Mouse (Mus musculus) heart, embryonic 14.5 days (tissue): Measurements from ENCODE around the gene Maea. TPM values are rescaled to one million over a fixed set of nuclear protein-coding genes. Genes with fewer than 3 reads are reported as not detected.
A peak's percentile ranks its signal among the peaks of the same experiment; 100 is the strongest.

Experiments used
- ATAC-seq: fragments of 200-750 bp; cut with Nextera tagmentation; 2 replicates; pipeline ENCODE4 v1.8.0; 2017; ENCODE audit warnings: low read depth, moderate TSS enrichment; ENCODE audit not compliant: insufficient number of reproducible peaks, insufficient read depth, low FRiP score
- H3K27ac ChIP-seq, 2 experiments: fragments of 200-500 bp in 1 of 2; fragments of 300-500 bp in 1 of 2; sonication (generic) in 1 of 2; replicated peaks in 1 of 2; 2 replicates each; pipeline ENCODE4 v1.5.1; 2012 to 2014; ENCODE audit warnings: low read depth in 2 of 2, low read length in 2 of 2, control low read depth in 1 of 2, mild to moderate bottlenecking in 1 of 2, mixed read lengths in 1 of 2; ENCODE audit not compliant: control insufficient read depth in 1 of 2, insufficient read depth in 1 of 2
- H3K27me3 ChIP-seq: fragments of 300-500 bp; sonication (generic); 2 replicates; pipeline ENCODE4 v1.6.1; 2014; ENCODE audit warnings: mild to moderate bottlenecking, low read length, control low read depth; ENCODE audit not compliant: control insufficient read depth, insufficient read depth
- H3K36me3 ChIP-seq: fragments of 300-500 bp; sonication (generic); 2 replicates; pipeline ENCODE4 v1.6.1; 2014; ENCODE audit warnings: mild to moderate bottlenecking, control low read depth, low read length, mixed read lengths; ENCODE audit not compliant: control insufficient read depth, insufficient read depth
- H3K4me1 ChIP-seq, 2 experiments: fragments of 200-500 bp in 1 of 2; fragments of 300-500 bp in 1 of 2; sonication (generic) in 1 of 2; 2 replicates each; pipeline ENCODE4 v1.6.1; 2012 to 2014; ENCODE audit warnings: low read length in 2 of 2, control low read depth in 1 of 2, mixed read lengths in 1 of 2; ENCODE audit not compliant: control insufficient read depth in 2 of 2, insufficient read depth in 2 of 2
- H3K4me2 ChIP-seq: fragments of 300-500 bp; sonication (generic); 2 replicates; pipeline ENCODE4 v1.6.1; 2014; ENCODE audit warnings: mild to moderate bottlenecking, low read length
- H3K4me3 ChIP-seq, 2 experiments: fragments of 200-500 bp in 1 of 2; fragments of 300-500 bp in 1 of 2; sonication (generic) in 1 of 2; 2 replicates each; pipeline ENCODE4 v1.5.1; 2012 to 2014; ENCODE audit warnings: low read length in 2 of 2, mild to moderate bottlenecking in 2 of 2, control low read depth in 1 of 2, low read depth in 1 of 2, moderate library complexity in 1 of 2; ENCODE audit not compliant: control insufficient read depth in 1 of 2, insufficient read depth in 1 of 2
- H3K9ac ChIP-seq: fragments of 300-500 bp; sonication (generic); 2 replicates; pipeline ENCODE4 v1.6.1; 2014; ENCODE audit warnings: mild to moderate bottlenecking, low read length
- H3K9me3 ChIP-seq: fragments of 300-500 bp; sonication (generic); 2 replicates; pipeline ENCODE4 v1.6.1; 2016; ENCODE audit warnings: low read length, control low read depth; ENCODE audit not compliant: control insufficient read depth
- WGBS: fragments of 180-500 bp; shearing (Covaris S2); extraction: QIAGEN DNeasy Blood & Tissue Kit; methylation state at CpG from one replicate; pipeline ENCODE4 v1.1.7; 2014; 5-methylcytosine and 5-hydroxymethylcytosine counted together
- polyA plus RNA-seq: library from polyadenylated mRNA; unstranded; fragments of >200 nt; fragmentation: Nextera tagmentation; extraction: Ambion mirVana; gene quantifications from 2 replicates; pipeline ENCODE4 v1.2.1, GENCODE M21; 2014

Gene Maea
- polyA plus RNA-seq, 1 experiment from 2014 or later, result 133 TPM

DNA sequence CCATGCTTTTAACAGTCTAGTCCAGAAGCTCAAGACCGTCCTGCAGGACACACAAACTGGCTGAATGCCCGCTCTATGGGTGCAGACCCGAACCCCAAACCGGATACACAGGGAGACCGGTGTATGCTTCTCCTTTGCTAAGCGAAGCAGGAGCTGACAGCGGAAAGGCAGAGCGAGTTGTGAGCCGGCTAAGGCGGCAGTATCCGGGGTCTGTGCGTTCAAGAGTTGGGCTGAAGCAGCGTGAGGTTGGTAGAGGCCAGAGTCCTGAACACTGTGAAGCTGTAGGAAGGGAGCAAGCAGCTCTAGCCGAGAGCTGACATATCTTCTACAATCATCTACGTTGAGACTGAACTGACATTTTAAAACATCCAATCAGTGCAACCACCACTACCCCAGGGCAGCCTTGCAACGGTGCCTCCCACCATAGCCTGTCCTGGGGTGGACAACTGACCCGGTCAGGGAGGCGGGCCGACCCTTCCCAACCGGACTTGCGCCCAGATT lies 42.5 kb downstream of the Maea start:
- under 1% methylated on average over 21 of the region's 21 CpGs for WGBS
- H3K4me1 ChIP-seq, result peaks cover 3 to 14% of the 10 kb centered on the region in 2 experiments
- H3K27me3 ChIP-seq, result no peaks in the 10 kb centered on the region
- H3K9ac ChIP-seq, result peak overlapping the region; percentile 81
- peak overlapping the region; percentile 94 to 99 for H3K27ac ChIP-seq
- peaks cover 36% of the 10 kb centered on the region for H3K36me3 ChIP-seq
- peak; percentile 6; the same call in 1 of the 2 replicates for ATAC-seq
- no peaks in the 10 kb centered on the region for H3K9me3 ChIP-seq
- peak overlapping the region; percentile 92 for H3K4me2 ChIP-seq
- peak overlapping the region; percentile 70 for H3K4me3 ChIP-seq

DNA sequence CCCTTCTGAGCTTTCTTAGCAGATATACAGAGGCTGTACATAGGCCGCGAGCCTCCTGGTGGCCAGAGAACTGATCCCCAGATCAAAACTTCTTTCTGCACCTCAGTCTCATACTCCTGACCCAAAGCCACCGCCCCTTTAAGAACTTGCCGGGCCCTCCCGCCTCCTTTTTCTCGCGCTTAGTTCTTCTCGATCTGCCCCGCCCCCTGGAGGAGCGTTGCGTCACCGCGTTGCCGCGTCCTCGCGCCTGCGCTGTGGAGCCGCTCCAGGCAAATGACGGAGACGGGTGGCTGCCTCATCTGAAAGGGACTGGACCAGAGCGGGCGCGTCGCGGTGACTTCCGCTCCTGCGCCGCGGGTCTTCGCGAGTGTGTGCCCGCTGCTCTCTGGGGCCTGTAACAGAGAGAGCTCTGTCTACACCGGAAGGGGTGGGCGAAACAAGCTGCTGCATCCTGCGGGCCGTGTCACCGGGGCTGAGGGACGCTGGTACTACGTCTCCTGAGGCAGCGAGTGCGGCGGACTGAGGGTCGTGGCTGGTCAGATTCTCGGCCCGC lies 43.1 kb downstream of the Maea start, which contains the start of gene Uvssa:
TSS of gene Uvssa (plus strand) at position 248 of the 553 bp plus-strand sequence.
- H3K36me3 ChIP-seq, result peaks cover 31% of the 10 kb centered on the region
- H3K4me1 ChIP-seq, result peaks cover 3 to 14% of the 10 kb centered on the region in 2 experiments
- WGBS, result under 1% methylated on average over 46 of the region's 46 CpGs
- peak; percentile 97 for ATAC-seq
- H3K27ac ChIP-seq, result peak within 1 kb of the TSS; percentile 96 to 99
- H3K4me3 ChIP-seq, result peak within 1 kb of the TSS; percentile 70
- no peaks in the 10 kb centered on the region for H3K9me3 ChIP-seq
- peak within 1 kb of the TSS; percentile 95 for H3K9ac ChIP-seq
- peak within 1 kb of the TSS; percentile 92 for H3K4me2 ChIP-seq
- no peaks in the 10 kb centered on the region for H3K27me3 ChIP-seq

DNA sequence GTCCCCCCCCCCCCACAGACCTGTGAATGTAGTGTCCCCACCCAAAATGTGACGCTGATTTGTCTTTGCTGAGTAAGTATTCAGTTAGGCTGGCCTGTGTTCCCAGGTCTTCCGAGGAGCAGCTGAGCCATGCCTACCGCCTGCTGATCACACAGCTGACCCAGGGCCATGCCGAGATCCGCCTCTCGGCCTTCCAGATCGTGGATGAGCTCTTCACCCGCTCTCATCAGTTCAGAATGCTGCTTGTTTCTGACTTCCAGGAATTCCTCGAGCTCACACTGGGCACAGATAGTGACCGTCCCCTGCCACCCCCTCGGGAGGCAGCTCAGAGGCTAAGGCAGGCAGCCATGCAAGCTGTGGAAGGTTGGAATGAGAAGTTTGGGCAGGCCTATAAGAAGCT lies 52.2 kb downstream of the Maea start:
- H3K27ac ChIP-seq, result no peak overlapping the region
- H3K9ac ChIP-seq, result no peak overlapping the region
- no peak for ATAC-seq
- no peaks in the 10 kb centered on the region for H3K4me1 ChIP-seq
- no peaks in the 10 kb centered on the region for H3K27me3 ChIP-seq
- no peaks in the 10 kb centered on the region for H3K9me3 ChIP-seq
- 67% methylated on average over 11 of the region's 11 CpGs for WGBS
- H3K4me3 ChIP-seq, result no peak overlapping the region
- H3K36me3 ChIP-seq, result peaks cover 20% of the 10 kb centered on the region
- no peak overlapping the region for H3K4me2 ChIP-seq

DNA sequence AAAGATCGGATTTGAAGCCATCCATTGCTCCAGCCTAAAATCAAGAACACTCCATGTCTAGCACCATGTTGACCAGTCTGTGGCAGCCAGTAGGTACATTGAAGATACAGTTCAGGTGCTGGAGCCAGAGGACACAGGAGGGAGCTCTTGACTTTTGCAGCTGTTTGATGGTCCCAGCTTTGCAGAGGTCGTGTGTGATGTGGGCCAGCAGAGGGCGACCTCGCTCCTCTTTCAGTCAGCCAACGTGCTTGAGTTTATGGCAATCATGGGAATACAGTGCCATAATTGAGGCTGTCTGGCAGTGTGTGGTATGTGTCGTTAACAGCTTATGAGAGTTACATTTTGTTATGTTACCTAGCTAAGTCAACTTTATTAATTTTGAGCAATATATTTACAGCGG lies 58.5 kb downstream of the Maea start:
- Histone ChIP-seq H3K27ac (no peak overlapping the region), H3K4me1 (no peaks in the 10 kb centered on the region), H3K4me3 (no peak overlapping the region), H3K9ac (no peak overlapping the region), H3K4me2 (no peak overlapping the region), H3K36me3 (0 out of 2 replicates have a peak, but pooled peaks cover 12% of the 10 kb centered on the region), H3K9me3 (no peaks in the 10 kb centered on the region), H3K27me3 (no peaks in the 10 kb centered on the region)
- 14% methylated on average over 7 of the region's 7 CpGs for WGBS
- 0 out of 2 replicates have a peak, but pooled peaks have one; percentile 42 for ATAC-seq

DNA sequence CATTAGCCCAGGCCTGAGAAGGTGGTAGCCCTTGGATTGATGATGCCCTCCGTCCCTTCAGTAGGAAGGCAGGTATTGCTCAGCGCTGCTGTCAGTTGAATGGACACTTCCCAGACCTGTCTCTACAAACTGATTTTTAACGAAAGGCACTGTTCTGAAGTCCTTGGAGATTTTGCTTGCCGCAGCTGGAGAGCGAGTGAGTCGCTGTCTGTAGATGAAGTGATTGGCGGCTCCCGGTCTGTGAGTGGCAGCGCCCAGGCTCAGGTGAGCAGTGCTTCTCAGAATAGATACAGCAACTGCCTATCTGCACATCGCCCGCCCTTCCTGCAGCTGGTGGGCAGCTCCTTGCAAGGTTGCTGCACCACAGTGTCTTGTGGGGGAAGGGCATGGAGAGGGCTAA lies 60.4 kb downstream of the Maea start:
- H3K36me3 ChIP-seq, result 0 out of 2 replicates have a peak, but pooled peaks cover 10% of the 10 kb centered on the region
- no peak overlapping the region for H3K4me2 ChIP-seq
- 87% methylated on average over 11 of the region's 11 CpGs for WGBS
- no peak overlapping the region for H3K9ac ChIP-seq
- H3K4me1 ChIP-seq, result peaks cover 2 to 12% of the 10 kb centered on the region in 2 experiments
- no peak for ATAC-seq
- H3K4me3 ChIP-seq, result no peak overlapping the region
- H3K27ac ChIP-seq, result no peak overlapping the region
- no peaks in the 10 kb centered on the region for H3K9me3 ChIP-seq
- H3K27me3 ChIP-seq, result no peaks in the 10 kb centered on the region

DNA sequence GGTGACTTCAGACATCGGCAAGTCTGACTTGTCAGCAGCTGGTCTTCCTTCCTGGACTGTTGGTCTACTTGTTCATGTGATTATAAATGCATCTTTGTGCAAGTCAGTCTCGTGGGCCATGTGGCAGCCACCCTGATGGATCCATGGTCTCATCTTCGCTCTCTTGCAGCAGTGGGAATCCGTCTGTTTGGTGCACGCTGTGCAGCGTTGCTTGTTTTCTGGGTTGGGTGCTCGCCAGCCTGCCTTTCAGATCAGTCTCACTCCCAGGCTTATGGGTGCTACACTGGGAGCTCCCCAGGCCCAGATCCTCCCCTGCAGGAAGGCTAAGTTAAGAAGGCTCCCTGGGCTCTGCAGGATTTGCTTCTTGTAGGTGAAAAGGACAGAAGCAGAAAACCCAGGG lies 61.5 kb downstream of the Maea start:
- Histone ChIP-seq H3K9me3 (no peaks in the 10 kb centered on the region), H3K4me1 (peaks cover 6 to 16% of the 10 kb centered on the region in 2 experiments), H3K9ac (no peak overlapping the region), H3K36me3 (0 out of 2 replicates have a peak, but pooled peaks cover 6% of the 10 kb centered on the region), H3K4me3 (no peak overlapping the region), H3K4me2 (no peak overlapping the region), H3K27me3 (no peaks in the 10 kb centered on the region), H3K27ac (no peak overlapping the region)
- no peak for ATAC-seq
- WGBS, result 85% methylated on average over 7 of the region's 7 CpGs

DNA sequence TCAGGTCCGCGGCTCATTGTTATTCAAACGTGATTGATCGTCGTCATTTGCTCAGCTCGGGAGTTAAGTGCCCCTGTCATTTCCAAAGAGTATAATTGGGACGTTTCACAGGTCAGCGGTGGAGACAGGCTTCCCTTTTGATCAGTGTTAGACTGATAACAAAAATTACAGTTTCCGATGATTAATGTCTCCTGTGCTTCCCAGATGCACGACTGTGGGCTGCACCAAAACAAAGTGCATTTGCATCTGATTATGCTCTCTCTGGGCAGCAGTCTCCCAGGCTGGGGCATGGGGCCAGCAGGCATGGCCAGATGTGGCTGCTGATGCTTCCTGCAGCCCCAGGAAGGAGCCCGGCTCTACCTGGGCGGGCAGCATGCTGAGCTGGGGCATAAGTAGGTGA lies 65.5 kb downstream of the Maea start:
- H3K36me3 ChIP-seq, result peaks cover 5% of the 10 kb centered on the region; the same call in 1 of the 2 replicates

More for the DNA sequence above, 65.5 kb downstream of the Maea start:
- no peak for ATAC-seq
- H3K9me3 ChIP-seq, result no peaks in the 10 kb centered on the region
- H3K4me3 ChIP-seq, result no peak overlapping the region
- 44% methylated on average over 12 of the region's 12 CpGs for WGBS
- H3K27ac ChIP-seq, result no peak overlapping the region
- H3K27me3 ChIP-seq, result no peaks in the 10 kb centered on the region
- H3K9ac ChIP-seq, result no peak overlapping the region
- H3K4me1 ChIP-seq, result peaks cover 6 to 16% of the 10 kb centered on the region in 2 experiments
- no peak overlapping the region for H3K4me2 ChIP-seq
